Mouse (Mus musculus) forebrain, embryonic 16.5 days (tissue): Measurements from ENCODE around the gene Rapgefl1. TPM values are rescaled to one million over a fixed set of nuclear protein-coding genes. Genes with fewer than 3 reads are reported as not detected.
A peak's percentile ranks its signal among the peaks of the same experiment; 100 is the strongest.

Experiments
- ATAC-seq: fragments of 200-750 bp; cut with Nextera tagmentation; 2 replicates; pipeline ENCODE4 v1.8.0; 2017; ENCODE audit warnings: mild to moderate bottlenecking, moderate library complexity
- H3K27ac ChIP-seq: fragments of 300-500 bp; sonication (generic); 2 replicates; pipeline ENCODE4 v1.5.1; 2014; ENCODE audit warnings: low read length, control low read depth
- H3K27me3 ChIP-seq: fragments of 300-500 bp; sonication (generic); replicated peaks from 2 replicates; pipeline ENCODE4 v1.6.1; 2014; ENCODE audit warnings: low read length; ENCODE audit not compliant: control insufficient read depth, insufficient read depth
- H3K36me3 ChIP-seq: fragments of 300-500 bp; sonication (generic); 2 replicates; pipeline ENCODE4 v1.6.1; 2014; ENCODE audit not compliant: control insufficient read depth, insufficient read depth
- H3K4me1 ChIP-seq: fragments of 300-500 bp; sonication (generic); replicated peaks from 2 replicates; pipeline ENCODE4 v1.6.1; 2014; ENCODE audit warnings: low read length; ENCODE audit not compliant: control insufficient read depth, insufficient read depth
- H3K4me2 ChIP-seq: fragments of 300-500 bp; sonication (generic); 2 replicates; pipeline ENCODE4 v1.6.1; 2014; ENCODE audit warnings: mild to moderate bottlenecking, low read length, control low read depth
- H3K4me3 ChIP-seq: fragments of 300-500 bp; sonication (generic); replicated peaks from 2 replicates; pipeline ENCODE4 v1.5.1; 2014; ENCODE audit warnings: mild to moderate bottlenecking, low read length, control low read depth
- H3K9ac ChIP-seq: fragments of 300-500 bp; sonication (generic); replicated peaks from 2 replicates; pipeline ENCODE4 v1.6.1; 2014; ENCODE audit warnings: low read depth, low read length, control low read depth
- H3K9me3 ChIP-seq: fragments of 300-500 bp; sonication (generic); 2 replicates; pipeline ENCODE4 v1.6.1; 2016; ENCODE audit warnings: low read length; ENCODE audit not compliant: control insufficient read depth
- WGBS: fragments of 180-500 bp; shearing (Covaris S2); extraction: QIAGEN DNeasy Blood & Tissue Kit; methylation state at CpG from one replicate; pipeline ENCODE4 v1.1.7; 2014; 5-methylcytosine and 5-hydroxymethylcytosine counted together
- polyA plus RNA-seq: library from polyadenylated mRNA; unstranded; fragments of >200 nt; fragmentation: Nextera tagmentation; extraction: Ambion mirVana; gene quantifications from 2 replicates; pipeline ENCODE4 v1.2.1, GENCODE M21; 2015

Gene Rapgefl1
- polyA plus RNA-seq, 1 experiment from 2014 or later: 7.3 TPM

DNA sequence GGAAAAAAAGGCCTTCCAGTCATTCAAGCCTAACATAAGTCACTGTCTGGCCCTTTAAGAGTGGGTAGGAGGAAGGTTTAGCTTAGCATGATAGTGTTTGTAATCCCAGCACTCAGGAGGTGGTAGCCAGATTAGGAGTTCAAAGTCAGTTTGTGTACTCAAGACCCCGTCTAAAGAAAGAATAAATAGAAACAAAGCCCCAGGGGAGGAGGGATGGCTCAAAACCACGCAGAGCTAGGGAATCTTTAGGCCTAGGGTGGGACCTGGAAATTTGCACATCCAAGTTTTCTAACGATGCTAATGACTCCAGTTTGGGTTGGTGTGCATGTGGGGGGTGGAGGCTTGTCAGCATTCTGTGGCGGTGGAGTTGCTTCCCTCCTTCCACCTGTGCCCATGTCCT lies 44.5 kb upstream of the Rapgefl1 start:
- Histone ChIP-seq H3K9ac (no peak overlapping the region), H3K4me2 (no peak overlapping the region), H3K27me3 (no peaks in the 10 kb centered on the region), H3K9me3 (no peaks in the 10 kb centered on the region), H3K4me1 (peaks cover 33% of the 10 kb centered on the region), H3K27ac (no peak overlapping the region), H3K4me3 (no peak overlapping the region), H3K36me3 (no peaks in the 10 kb centered on the region)
- 10% methylated on average over 4 of the region's 4 CpGs for WGBS
- ATAC-seq: no peak

DNA sequence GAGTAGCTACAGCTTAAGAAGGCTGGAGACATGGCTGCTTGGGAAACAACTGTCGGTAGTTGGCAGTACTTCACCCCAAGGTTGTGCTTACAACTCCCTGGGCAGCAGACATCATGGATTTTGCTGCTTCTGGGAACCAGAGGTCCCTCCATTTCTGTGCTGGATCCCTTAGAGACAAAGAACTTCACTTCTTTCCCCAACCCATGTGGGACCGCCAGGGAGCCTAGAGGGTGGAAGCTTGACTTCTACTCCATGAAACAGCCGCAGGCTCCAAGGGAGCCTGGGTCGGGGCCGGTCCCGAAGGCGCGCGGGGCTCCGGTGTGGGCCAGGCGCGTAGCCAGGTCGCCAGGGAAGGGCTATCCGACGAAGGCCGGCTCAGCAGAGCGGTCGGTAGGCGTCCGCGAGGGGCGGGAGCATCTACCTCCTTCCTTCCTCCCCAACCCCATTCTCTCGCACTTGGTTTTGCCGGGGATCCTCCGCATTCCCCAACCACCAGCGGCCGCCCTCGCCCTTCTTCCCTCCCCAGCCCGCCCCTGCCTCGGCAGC lies 42.0 kb upstream of the Rapgefl1 start:
- peak overlapping the region; percentile 66 for H3K4me2 ChIP-seq
- no peaks in the 10 kb centered on the region for H3K9me3 ChIP-seq
- no peaks in the 10 kb centered on the region for H3K27me3 ChIP-seq
- peaks cover 34% of the 10 kb centered on the region for H3K4me1 ChIP-seq
- WGBS: under 1% methylated on average over 28 of the region's 30 CpGs
- H3K36me3 ChIP-seq: peaks cover 3% of the 10 kb centered on the region; the same call in 1 of the 2 replicates
- H3K27ac ChIP-seq: peak overlapping the region; percentile 100
- ATAC-seq: peak; percentile 63
- peak overlapping the region; percentile 94 for H3K4me3 ChIP-seq
- H3K9ac ChIP-seq: peak overlapping the region; percentile 99

DNA sequence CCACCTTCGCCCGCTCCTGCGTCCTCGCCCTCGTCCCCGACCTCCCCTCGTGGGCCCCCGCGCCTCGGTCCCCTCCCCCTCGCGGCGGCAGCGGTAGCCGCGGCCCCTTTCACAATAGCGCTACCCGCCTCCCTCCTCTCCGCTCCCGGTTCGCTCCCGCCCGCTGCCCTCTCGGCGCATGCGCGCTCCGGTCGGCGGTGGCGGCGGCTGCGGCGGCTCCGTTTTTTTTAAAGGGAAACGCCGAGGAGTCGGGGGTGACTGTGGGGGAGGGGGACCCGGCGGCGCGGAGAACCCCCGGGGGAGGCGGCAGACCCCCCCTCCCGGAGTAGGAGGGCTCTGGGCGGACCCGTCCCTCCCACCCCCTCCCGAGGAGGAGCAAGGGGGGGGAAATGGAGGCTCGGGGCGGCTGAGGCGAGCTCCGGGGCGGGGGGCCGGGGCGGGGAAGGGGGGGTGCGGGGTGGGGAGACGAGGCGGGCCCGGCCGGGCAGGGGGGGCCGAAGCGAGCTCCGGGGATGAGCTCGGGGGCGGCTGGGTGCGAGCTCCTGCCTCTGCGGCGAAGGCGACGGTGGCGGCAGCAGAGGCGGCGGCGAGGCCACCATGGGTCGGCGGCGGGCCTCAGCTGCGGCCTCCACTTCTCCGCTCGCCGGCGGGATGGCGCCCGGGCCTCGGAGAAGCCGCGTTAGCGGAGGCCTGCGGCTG lies 41.4 kb upstream of the Rapgefl1 start, which contains the start of gene Msl1:
Gene Msl1, plus strand, starts transcription at position 502 of the 699 bp plus-strand sequence.
- H3K27ac ChIP-seq: peak within 1 kb of the TSS; percentile 100
- under 1% methylated on average over 51 of the region's 89 CpGs for WGBS
- peak within 1 kb of the TSS; percentile 80 for H3K4me2 ChIP-seq
- peak within 1 kb of the TSS; percentile 94 for H3K4me3 ChIP-seq
- H3K4me1 ChIP-seq: peaks cover 29% of the 10 kb centered on the region
- no peaks in the 10 kb centered on the region for H3K9me3 ChIP-seq
- H3K27me3 ChIP-seq: no peaks in the 10 kb centered on the region
- peaks cover 3% of the 10 kb centered on the region for H3K36me3 ChIP-seq
- peak within 1 kb of the TSS; percentile 99 for H3K9ac ChIP-seq
- ATAC-seq: peak; percentile 68

DNA sequence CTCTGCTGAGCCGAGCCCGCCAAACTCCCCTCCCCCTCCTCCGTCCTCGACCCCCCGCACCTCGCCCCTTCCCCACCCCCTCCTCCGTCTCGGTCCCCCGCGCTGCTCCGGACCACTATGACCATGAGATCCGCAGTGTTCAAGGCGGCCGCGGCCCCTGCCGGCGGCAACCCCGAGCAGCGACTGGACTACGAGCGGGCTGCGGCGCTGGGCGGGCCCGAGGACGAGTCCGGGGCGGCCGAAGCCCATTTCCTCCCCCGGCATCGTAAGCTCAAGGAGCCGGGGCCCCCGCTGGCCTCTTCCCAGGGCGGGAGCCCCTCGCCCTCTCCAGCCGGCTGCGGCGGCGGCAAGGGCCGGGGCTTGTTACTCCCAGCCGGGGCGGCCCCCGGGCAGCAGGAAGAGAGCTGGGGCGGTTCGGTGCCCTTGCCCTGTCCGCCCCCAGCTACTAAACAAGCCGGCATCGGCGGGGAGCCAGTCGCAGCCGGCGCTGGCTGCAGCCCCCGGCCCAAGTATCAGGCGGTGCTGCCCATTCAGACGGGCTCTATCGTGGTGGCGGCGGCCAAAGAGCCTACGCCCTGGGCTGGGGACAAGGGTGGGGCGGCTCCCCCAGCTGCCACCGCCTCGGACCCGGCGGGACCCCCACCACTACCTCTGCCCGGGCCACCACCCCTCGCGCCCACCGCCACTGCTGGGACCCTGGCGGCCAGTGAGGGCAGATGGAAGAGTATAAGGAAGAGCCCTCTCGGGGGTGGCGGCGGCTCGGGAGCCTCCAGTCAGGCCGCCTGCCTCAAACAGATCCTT lies 40.7 kb upstream of the Rapgefl1 start:
- Histone ChIP-seq H3K36me3 (peaks cover 5% of the 10 kb centered on the region), H3K9ac (peak overlapping the region; percentile 99), H3K4me3 (peak overlapping the region; percentile 94), H3K27ac (peak overlapping the region; percentile 100), H3K4me1 (peaks cover 29% of the 10 kb centered on the region), H3K4me2 (peak overlapping the region; percentile 80), H3K9me3 (no peaks in the 10 kb centered on the region), H3K27me3 (no peaks in the 10 kb centered on the region)
- under 1% methylated on average over 64 of the region's 74 CpGs for WGBS
- ATAC-seq: peak; percentile 8

DNA sequence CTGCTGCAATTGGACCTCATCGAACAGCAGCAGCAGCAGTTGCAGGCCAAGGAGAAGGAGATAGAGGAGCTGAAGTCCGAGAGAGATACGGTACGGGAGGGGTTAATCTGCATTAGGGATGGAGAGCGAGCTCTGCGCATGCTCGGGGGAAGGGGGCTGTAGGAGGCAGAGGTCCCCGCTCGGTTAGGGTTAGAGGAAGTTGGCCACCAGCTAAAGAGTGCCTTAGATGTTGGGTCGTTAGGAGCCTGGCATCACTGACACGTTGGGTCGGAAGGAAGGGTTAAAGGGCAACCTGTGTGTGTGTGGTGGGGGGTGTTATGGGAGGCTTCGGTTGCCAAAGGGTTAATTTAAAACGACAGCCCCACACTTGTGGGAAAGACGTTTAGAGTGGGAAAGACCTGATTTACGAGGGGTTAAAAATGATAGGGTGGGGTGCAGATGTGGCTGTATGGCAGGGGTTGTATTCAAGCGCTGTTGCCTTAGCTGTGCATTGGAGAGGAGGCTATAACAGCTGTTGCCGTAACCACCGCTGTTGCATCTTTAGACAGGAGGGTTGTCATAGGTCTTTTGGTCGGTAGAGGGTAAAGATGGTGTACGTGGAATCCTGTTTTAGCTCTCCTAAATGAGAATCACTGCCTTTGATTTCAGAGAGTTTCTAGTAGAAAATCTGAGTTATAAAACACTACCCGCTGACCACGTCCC lies 39.9 kb upstream of the Rapgefl1 start:
- Histone ChIP-seq H3K9ac (peak overlapping the region; percentile 99), H3K27ac (peak overlapping the region; percentile 100), H3K4me2 (peak overlapping the region; percentile 80), H3K36me3 (peaks cover 5% of the 10 kb centered on the region), H3K4me3 (peak overlapping the region; percentile 94), H3K27me3 (no peaks in the 10 kb centered on the region), H3K4me1 (peaks cover 29% of the 10 kb centered on the region), H3K9me3 (no peaks in the 10 kb centered on the region)
- ATAC-seq: peak; percentile 62
- 3% methylated on average over 23 of the region's 23 CpGs for WGBS

DNA sequence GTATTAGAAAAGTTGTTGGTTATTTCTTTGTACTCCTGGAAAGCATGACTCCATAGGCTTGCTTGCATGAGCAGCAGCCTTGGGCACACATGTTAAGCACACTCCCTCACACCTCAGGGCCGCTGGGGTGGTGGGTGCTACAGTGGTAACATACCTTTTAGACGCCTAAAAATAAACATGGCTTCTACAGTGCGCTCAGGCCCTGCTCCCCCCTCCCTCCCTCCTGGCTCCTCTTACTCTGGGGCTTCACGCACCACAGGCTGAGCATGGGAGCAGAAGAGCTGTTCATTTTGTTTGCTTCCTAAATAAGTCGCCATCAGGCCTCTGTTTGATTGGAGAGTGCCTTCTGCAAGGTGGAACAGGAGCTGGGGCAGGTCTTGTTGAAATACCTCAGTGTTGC lies 39.3 kb upstream of the Rapgefl1 start:
- H3K4me2 ChIP-seq: peak overlapping the region; percentile 80
- 7% methylated on average over 5 of the region's 5 CpGs for WGBS
- H3K27me3 ChIP-seq: no peaks in the 10 kb centered on the region
- H3K9ac ChIP-seq: peak overlapping the region; percentile 99
- H3K4me1 ChIP-seq: peaks cover 29% of the 10 kb centered on the region
- no peaks in the 10 kb centered on the region for H3K9me3 ChIP-seq
- H3K36me3 ChIP-seq: peaks cover 10% of the 10 kb centered on the region
- H3K4me3 ChIP-seq: peak overlapping the region; percentile 94
- no peak overlapping the region for H3K27ac ChIP-seq
- no peak for ATAC-seq

DNA sequence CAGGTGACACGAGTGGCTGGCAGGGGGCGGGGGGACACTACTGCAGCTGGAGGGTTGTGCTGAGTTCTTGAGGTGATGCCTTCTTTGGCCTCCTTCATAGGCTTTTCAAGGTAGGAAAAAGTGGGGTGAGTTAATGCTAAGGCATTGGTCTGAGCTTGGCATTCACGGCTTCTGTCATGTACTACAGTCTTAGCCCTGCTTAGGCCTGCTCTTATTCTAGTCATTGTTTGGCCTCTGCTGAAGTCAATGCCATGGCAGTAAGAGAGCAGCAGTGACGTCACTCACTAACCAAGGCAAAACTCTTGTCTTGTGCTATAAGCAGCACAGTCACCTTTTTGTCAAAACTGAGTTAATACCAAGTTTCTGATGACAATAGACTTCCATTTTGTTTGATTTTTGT lies 38.7 kb upstream of the Rapgefl1 start:
- 34% methylated on average over 4 of the region's 4 CpGs for WGBS
- Histone ChIP-seq H3K4me3 (peak overlapping the region; percentile 94), H3K4me1 (peaks cover 28% of the 10 kb centered on the region), H3K4me2 (peak overlapping the region; percentile 80), H3K9me3 (no peaks in the 10 kb centered on the region), H3K9ac (peak overlapping the region; percentile 99; the same call in 1 of the 2 replicates), H3K27ac (no peak overlapping the region), H3K27me3 (no peaks in the 10 kb centered on the region), H3K36me3 (peaks cover 13% of the 10 kb centered on the region)
- ATAC-seq: no peak

DNA sequence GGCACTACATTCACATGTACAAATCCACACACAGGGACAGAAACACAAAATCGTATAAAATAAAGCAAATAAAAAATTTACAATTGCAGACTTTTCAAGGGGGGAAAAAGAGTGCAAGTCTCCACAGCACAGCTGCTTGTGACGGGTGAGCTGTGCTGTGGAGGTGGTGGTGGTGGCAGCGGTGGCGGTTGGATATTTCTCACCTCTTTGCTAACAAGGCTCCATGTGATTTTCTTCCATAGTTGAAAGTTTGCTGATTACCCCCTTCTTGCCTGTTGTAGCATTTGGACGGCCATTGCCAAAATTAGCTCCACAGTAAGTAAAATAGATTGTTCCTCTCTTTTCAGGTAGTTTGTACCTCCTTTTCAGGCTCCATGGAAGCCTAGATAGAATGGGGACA lies 32.0 kb upstream of the Rapgefl1 start, which contains the start of gene Casc3:
Gene Casc3, plus strand, starts transcription at position 301 of the 400 bp plus-strand sequence.
- Histone ChIP-seq H3K36me3 (peaks cover 32% of the 10 kb centered on the region), H3K27me3 (no peaks in the 10 kb centered on the region), H3K9ac (no peak within 1 kb of the TSS), H3K9me3 (no peaks in the 10 kb centered on the region), H3K27ac (no peak within 1 kb of the TSS), H3K4me2 (no peak within 1 kb of the TSS), H3K4me3 (no peak within 1 kb of the TSS), H3K4me1 (peaks cover 7% of the 10 kb centered on the region)
- no peak for ATAC-seq
- WGBS: 91% methylated on average over 5 of the region's 5 CpGs
